Mouse (Mus musculus) adrenal gland, postnatal 10 days (tissue): ENCODE results near the gene Rbm12. TPM values are rescaled to one million over a fixed set of nuclear protein-coding genes. Genes with fewer than 3 reads are reported as not detected.

ENCODE experiments used
- DNase-seq: peaks from one replicate; pipeline ENCODE4 v3.0.0; 2021; ENCODE audit warnings: mixed read lengths
- total RNA-seq, 2 experiments: library from RNA; stranded (reverse); gene quantifications; 2 replicates each; pipeline ENCODE4 v1.2.3; 2021

The Rbm12 gene
- total RNA-seq, 2 experiments from 2014 or later = 23.3 to 25.0 TPM

- no peak for DNase-seq
Measured at GRCm38 (mm10) chr2:156079674-156080073, 32.1 kb downstream of the Rbm12 start.

DNA sequence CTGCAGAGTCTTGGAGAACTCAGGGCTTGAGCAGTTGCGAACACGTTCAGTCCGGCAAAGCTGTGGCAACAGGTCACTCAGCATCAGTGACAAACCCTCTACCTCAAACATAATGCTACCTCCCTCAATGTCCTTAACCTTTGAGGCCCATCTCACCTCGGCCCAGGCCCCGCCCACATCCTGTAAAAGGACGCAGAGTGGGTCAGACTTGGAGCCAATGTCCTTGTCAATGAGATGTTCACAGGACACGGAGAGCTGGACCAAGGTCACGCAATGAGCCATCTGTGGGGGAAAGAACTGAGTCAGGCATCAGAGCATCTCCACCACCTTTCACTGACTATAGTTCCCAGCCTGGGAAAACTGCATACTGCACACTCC is 32.6 kb downstream of the Rbm12 start:
- DNase-seq = peak; percentile 52

DNA sequence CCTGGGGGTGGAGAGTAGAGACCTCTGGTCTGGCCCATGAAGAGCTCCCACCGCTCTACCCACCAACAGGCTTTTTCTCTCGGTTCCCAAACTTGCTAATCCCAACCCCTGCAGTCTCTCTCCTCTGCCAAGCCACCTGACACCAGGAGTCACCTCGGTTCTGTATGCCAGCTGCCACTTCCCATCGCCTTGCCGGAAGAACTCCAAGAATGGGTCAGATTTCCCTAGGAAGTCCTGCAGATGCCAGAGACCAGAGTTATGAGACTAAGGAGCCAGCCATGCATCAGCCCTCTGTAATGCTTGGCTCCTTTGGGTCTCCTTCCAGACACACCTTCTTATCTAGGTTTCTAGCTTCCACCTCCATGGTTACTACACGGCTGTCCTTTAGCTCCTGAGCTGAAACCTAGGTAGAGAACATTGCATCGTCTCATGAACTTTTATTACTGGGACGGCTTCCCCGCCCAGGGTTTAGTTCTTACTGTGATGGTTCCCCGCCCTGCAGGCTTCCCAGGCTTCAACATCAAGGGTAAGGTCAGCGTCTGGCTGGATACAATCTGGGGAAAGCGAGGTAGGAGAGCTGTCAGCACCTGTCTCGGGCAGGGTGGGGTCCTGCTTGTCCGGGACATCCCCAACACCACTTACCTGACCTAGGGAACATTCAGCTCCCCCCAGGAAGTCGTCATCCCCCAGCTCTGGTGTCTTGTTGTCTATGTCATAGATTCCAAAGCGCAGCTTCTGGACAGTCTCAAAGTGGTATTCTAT is 33.2 kb downstream of the Rbm12 start:
- DNase-seq = no peak

DNA sequence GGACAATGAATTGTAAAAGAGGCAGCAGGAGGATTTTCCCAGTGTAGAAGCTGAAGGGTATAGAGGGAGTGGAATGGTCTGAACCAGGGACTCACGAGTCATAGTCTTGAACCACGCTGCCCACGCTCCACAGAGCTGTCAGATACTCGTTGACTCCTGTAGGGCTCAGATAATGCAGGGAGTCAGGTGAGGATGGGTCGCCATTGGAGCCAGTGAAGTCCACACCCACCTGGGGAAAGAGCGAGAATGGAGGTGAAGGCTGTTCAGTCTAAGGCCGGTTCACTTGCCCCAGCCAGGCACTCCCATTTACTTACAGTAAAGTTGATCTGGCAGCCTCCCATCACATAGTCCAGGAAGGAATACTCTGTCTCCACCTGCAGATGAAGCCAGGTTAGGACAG is 34.3 kb downstream of the Rbm12 start:
- no peak for DNase-seq

DNA sequence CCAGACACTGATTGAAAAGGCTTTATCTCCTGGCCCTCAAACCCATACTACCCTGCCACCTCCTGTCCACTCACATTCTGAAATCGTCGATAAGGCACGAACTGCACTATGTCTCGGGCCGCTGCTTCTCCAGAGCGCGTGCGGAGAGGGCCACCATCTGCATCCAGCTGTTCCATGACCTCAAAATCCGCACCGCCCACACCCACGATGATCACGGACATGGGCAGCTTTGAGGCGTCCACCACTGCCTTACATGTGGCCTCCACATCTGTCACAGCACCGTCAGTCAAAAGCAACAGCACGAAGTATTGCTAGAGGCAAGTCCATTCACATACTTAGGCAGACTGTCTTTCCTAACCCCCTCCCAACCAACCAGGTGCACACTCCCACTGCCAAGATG is 38.1 kb downstream of the Rbm12 start:
- DNase-seq = no peak

DNA sequence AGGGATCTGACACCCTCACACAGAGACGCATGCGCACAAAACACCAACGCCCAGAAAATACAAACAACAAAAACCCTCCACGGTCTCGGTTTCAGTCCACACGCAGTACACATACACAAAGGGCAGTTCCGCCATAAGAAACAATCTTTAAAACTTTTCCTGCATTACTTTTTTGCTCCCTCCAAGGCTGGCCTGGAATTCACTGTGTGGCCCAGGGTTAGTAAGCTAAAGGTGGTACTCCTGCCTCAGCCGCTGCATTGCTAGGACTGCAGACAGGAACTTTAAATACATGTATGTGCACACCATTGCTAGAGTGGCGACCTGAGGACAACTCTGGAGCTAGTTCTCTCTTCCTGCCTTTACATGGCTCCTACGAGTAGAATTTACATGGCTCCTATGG is 40.5 kb downstream of the Rbm12 start:
- no peak for DNase-seq

- no peak for DNase-seq
Measured at GRCm38 (mm10) chr2:156067916-156068315, 43.9 kb downstream of the Rbm12 start.

- no peak for DNase-seq
Measured at GRCm38 (mm10) chr2:156066126-156066525, 45.7 kb downstream of the Rbm12 start.

- peak; percentile 92 for DNase-seq
Measured at GRCm38 (mm10) chr2:156065099-156066041, 46.4 kb downstream of the Rbm12 start, which contains the start of gene Spag4. Spag4 (plus strand) TSS chr2:156065175.

DNA sequence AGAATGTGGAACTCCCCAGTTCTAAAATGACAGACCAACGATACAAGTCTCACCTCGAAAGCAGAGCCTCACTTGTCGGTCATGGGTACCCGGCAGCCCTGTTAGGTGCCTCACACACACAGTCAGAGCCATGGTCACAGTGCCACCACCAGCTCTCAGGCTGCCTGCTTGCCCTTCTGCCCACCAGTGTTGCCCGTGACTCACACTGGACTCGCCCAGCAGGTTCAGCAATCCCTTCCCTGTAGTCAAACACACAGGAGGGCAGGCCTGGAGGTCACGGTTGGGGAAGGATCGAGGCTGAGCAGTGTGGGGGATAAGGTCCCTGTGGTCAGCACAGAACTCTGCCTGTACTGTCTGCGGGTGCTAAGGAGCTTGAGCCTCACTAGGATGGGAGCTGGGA is 59.0 kb downstream of the Rbm12 start, which contains the start of gene Fer1l4:
Fer1l4 (minus strand) TSS at position 132 of the 400 bp plus-strand sequence.
- DNase-seq = no peak

GRCm38 (mm10) chr2:156047929-156048328 is 63.8 kb downstream of the Rbm12 start:
- no peak for DNase-seq

- DNase-seq = no peak
Measured at GRCm38 (mm10) chr2:156042903-156043302, 68.9 kb downstream of the Rbm12 start.

Other genes starting within 250 kb of the Rbm12 start
- 100 to 1,000 TPM; 126 to 179 TPM for gene Uqcc1, start 181.7 kb downstream of the Rbm12 start, total RNA-seq
- not detected for gene Gm15557, start 171.2 kb downstream of the Rbm12 start, total RNA-seq
- 1 to 10 TPM; 1.6 to 3.5 TPM for gene Gdf5, start 166.6 kb downstream of the Rbm12 start, total RNA-seq
- 10 to 100 TPM; 12.9 to 17.0 TPM for gene Cep250, start 155.5 kb downstream of the Rbm12 start, total RNA-seq
- 1 to 10 TPM; 2.8 to 4.3 TPM for gene 6430550D23Rik, start 104.0 kb downstream of the Rbm12 start, total RNA-seq
- gene Ergic3, start 103.9 kb downstream of the Rbm12 start, total RNA-seq = 100 to 1,000 TPM; 164 to 172 TPM
- not detected for gene Fer1l4, start 59.0 kb downstream of the Rbm12 start, total RNA-seq
- gene Spag4, start 46.8 kb downstream of the Rbm12 start, total RNA-seq = 1 to 10 TPM; 4.1 to 4.7 TPM
- gene Cpne1, start within 50 bp of the Rbm12 start, total RNA-seq = 10 to 100 TPM; 44.4 to 47.5 TPM
- gene Gm28036, start 15.1 kb upstream of the Rbm12 start, total RNA-seq = 10 to 100 TPM; 21.3 to 24.5 TPM
- 100 to 1,000 TPM; 406 to 407 TPM for gene Romo1, start 32.1 kb upstream of the Rbm12 start, total RNA-seq
- 10 to 100 TPM; 72.0 to 78.8 TPM for gene Nfs1, start 32.2 kb upstream of the Rbm12 start, total RNA-seq
- 100 to 1,000 TPM; 286 to 394 TPM for gene Rbm39, start 68.3 kb upstream of the Rbm12 start, total RNA-seq
- gene Phf20, start 84.5 kb upstream of the Rbm12 start, total RNA-seq = 10 to 100 TPM; 35.9 to 38.0 TPM
- gene Cnbd2, start 200.3 kb upstream of the Rbm12 start, total RNA-seq = 1 to 10 TPM; 1.5 to 2.0 TPM
- 10 to 100 TPM; 96.3 to 98.8 TPM for gene Scand1, start 200.7 kb upstream of the Rbm12 start, total RNA-seq